Mouse (Mus musculus) E14TG2a.4 (cell line): Measurements from ENCODE around the gene Fyco1.

Experiments
- H3K27me3 ChIP-seq: 2 replicates; pipeline ENCODE4 v1.6.1; 2014; ENCODE audit warnings: low read length, control low read depth; ENCODE audit not compliant: insufficient read depth
- H3K36me3 ChIP-seq: 2 replicates; pipeline ENCODE4 v1.6.1; 2014; ENCODE audit warnings: low read length, control low read depth; ENCODE audit not compliant: insufficient read depth
- H3K4me1 ChIP-seq: replicated peaks from 2 replicates; pipeline ENCODE4 v1.6.1; 2014; ENCODE audit warnings: low read depth, low read length, control low read depth
- H3K4me3 ChIP-seq: replicated peaks from 2 replicates; pipeline ENCODE4 v1.5.1; 2014; ENCODE audit warnings: mild to moderate bottlenecking, low read length
- H3K9me3 ChIP-seq: 2 replicates; pipeline ENCODE4 v1.6.1; 2014; ENCODE audit warnings: low read length, control low read depth
- CTCF ChIP-seq: conservative IDR thresholded peaks from 2 replicates; pipeline ENCODE4 v1.5.1; 2014; ENCODE audit warnings: low read length
- NANOG ChIP-seq: IDR thresholded peaks from 2 replicates; pipeline ENCODE4 v1.6.1; 2014; ENCODE audit warnings: borderline replicate concordance, low read length, mixed read lengths
- POU5F1 ChIP-seq: IDR thresholded peaks from 2 replicates; pipeline ENCODE4 v1.6.1; 2014; ENCODE audit warnings: low read length, borderline replicate concordance

Gene Fyco1

DNA sequence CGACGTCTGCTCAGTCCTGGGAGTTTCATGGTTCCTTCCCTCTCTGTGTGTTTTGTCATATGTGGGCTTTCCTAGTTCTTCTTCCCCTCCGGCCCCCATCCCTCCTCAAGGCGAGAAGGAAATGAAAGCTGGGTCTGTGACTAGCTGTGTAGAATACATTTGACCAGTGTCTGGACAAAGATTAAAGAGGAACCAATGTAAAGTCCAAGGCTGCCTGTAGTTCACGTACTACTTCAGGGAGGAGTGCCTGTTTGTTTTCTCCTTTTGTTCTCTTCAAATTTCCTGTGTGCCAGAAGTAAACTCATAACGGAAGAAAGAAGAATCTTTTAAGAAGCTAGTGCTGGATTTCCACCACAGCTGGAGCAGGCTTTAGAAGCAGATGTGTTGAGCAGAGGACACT, 82.2 kb downstream of the Fyco1 start:
- Histone ChIP-seq H3K27me3 (peaks cover 6% of the 10 kb centered on the region; the same call in 1 of the 2 replicates), H3K9me3 (no peaks in the 10 kb centered on the region), H3K4me1 (no peaks in the 10 kb centered on the region), H3K36me3 (no peaks in the 10 kb centered on the region), H3K4me3 (no peak overlapping the region)
- no peak for TF ChIP-seq POU5F1
- no peak for TF ChIP-seq CTCF
- TF ChIP-seq NANOG, result no peak

GRCm38 (mm10) chr9:123768443-123768842, 83.3 kb downstream of the Fyco1 start:
- H3K4me3 ChIP-seq, result no peak overlapping the region
- H3K4me1 ChIP-seq, result no peaks in the 10 kb centered on the region
- H3K27me3 ChIP-seq, result peaks cover 6% of the 10 kb centered on the region; the same call in 1 of the 2 replicates
- H3K9me3 ChIP-seq, result no peaks in the 10 kb centered on the region
- H3K36me3 ChIP-seq, result no peaks in the 10 kb centered on the region
- TF ChIP-seq CTCF, result no peak
- TF ChIP-seq NANOG, result no peak
- no peak for TF ChIP-seq POU5F1

DNA sequence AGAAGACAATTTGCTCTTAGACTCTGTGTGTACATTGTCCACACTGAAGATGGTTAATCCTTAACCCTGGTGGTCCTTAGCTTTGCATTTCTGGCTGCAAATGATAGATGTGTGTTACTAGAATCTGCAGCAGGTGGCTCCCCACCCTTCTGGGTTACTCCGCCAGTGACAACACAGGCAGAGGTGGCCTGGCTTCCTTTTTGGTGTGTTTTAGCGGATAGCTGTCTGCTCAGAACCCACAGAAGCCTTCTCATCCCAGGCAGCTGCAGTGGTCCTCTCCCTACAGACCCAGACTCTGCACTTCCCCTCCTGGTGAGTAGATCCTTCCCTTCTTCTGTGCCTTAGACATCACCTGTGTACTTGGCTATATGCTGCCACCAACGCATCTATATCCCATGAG, 84.7 kb downstream of the Fyco1 start:
- H3K36me3 ChIP-seq, result no peaks in the 10 kb centered on the region
- no peak overlapping the region for H3K4me3 ChIP-seq
- no peaks in the 10 kb centered on the region for H3K9me3 ChIP-seq
- TF ChIP-seq POU5F1, result no peak
- TF ChIP-seq CTCF, result no peak
- TF ChIP-seq NANOG, result no peak
- H3K27me3 ChIP-seq, result peaks cover 6% of the 10 kb centered on the region; the same call in 1 of the 2 replicates
- no peaks in the 10 kb centered on the region for H3K4me1 ChIP-seq

DNA sequence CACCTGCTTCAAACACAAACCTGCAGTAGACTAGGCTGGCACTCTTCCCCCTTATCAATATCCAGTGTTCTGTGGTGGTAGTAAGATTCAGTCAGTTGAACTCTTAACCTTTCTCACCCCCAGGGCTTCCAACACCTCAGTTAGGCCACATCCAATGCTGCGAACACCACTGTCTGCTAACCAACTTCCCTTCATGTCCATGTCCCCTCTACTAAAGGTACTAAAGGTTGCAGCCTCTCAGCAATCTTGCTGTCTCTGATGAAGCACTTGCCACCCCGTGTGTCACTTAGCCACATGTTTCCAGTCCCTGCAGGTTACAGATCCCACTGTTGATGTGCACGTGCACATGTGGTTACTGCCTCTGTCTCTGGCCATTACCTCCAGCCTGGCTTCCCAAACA, 87.9 kb downstream of the Fyco1 start:
- no peaks in the 10 kb centered on the region; the same call in 1 of the 2 replicates for H3K27me3 ChIP-seq
- no peak for TF ChIP-seq POU5F1
- no peak for TF ChIP-seq CTCF
- TF ChIP-seq NANOG, result no peak
- no peaks in the 10 kb centered on the region for H3K9me3 ChIP-seq
- no peaks in the 10 kb centered on the region for H3K4me1 ChIP-seq
- H3K4me3 ChIP-seq, result no peak overlapping the region
- H3K36me3 ChIP-seq, result no peaks in the 10 kb centered on the region

- H3K4me1 ChIP-seq, result no peaks in the 10 kb centered on the region
- no peaks in the 10 kb centered on the region for H3K9me3 ChIP-seq
- no peak for TF ChIP-seq NANOG
- TF ChIP-seq CTCF, result no peak
- TF ChIP-seq POU5F1, result no peak
- H3K36me3 ChIP-seq, result no peaks in the 10 kb centered on the region
- no peaks in the 10 kb centered on the region; the same call in 1 of the 2 replicates for H3K27me3 ChIP-seq
- no peak overlapping the region for H3K4me3 ChIP-seq
Measured at GRCm38 (mm10) chr9:123762886-123763285, 88.8 kb downstream of the Fyco1 start.

GRCm38 (mm10) chr9:123760806-123761205, 90.9 kb downstream of the Fyco1 start:
- no peaks in the 10 kb centered on the region for H3K36me3 ChIP-seq
- H3K4me1 ChIP-seq, result no peaks in the 10 kb centered on the region
- H3K9me3 ChIP-seq, result no peaks in the 10 kb centered on the region
- H3K27me3 ChIP-seq, result no peaks in the 10 kb centered on the region; the same call in 1 of the 2 replicates
- TF ChIP-seq NANOG (no peak), CTCF (no peak)
- no peak overlapping the region for H3K4me3 ChIP-seq

DNA sequence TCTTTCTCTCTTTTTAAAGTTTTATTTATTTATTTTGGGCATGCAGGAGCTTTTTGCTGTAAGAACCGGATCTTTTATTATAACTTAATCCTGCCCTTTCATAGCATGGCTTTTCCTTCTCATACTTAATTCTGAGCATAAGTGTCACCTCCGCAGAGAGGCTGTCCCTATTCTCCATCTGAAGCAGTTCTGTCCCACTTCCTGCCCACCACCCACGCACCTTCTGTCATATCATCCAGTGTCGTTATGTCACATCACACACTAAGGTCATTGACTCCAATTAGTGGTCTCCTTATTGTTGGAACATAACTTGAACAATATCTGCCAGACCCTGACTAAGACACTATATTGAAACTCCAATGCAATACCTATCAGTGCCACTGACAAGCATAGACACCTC, 93.1 kb downstream of the Fyco1 start:
- TF ChIP-seq CTCF (no peak), NANOG (no peak), POU5F1 (no peak)
- no peaks in the 10 kb centered on the region for H3K9me3 ChIP-seq
- H3K36me3 ChIP-seq, result no peaks in the 10 kb centered on the region
- H3K27me3 ChIP-seq, result no peaks in the 10 kb centered on the region
- no peak overlapping the region for H3K4me3 ChIP-seq
- no peaks in the 10 kb centered on the region for H3K4me1 ChIP-seq

- no peak for TF ChIP-seq POU5F1
- no peak for TF ChIP-seq CTCF
- TF ChIP-seq NANOG, result no peak
- H3K4me1 ChIP-seq, result no peaks in the 10 kb centered on the region
- no peaks in the 10 kb centered on the region for H3K9me3 ChIP-seq
- no peaks in the 10 kb centered on the region for H3K27me3 ChIP-seq
- no peak overlapping the region for H3K4me3 ChIP-seq
- H3K36me3 ChIP-seq, result no peaks in the 10 kb centered on the region
Measured at GRCm38 (mm10) chr9:123758156-123758555, 93.5 kb downstream of the Fyco1 start.

- Histone ChIP-seq H3K36me3 (no peaks in the 10 kb centered on the region), H3K4me3 (no peak overlapping the region), H3K27me3 (no peaks in the 10 kb centered on the region), H3K4me1 (no peaks in the 10 kb centered on the region), H3K9me3 (no peaks in the 10 kb centered on the region)
- TF ChIP-seq POU5F1 (no peak), CTCF (no peak), NANOG (no peak)
Measured at GRCm38 (mm10) chr9:123757326-123757725, 94.4 kb downstream of the Fyco1 start.
